Mouse (Mus musculus) limb, embryonic 14.5 days (tissue): ENCODE data around the gene Ikbkg. TPM values are rescaled to one million over a fixed set of nuclear protein-coding genes. Genes with fewer than 3 reads are reported as not detected.
A peak's percentile ranks its signal among the peaks of the same experiment; 100 is the strongest.

Experiments
- ATAC-seq: fragments of 200-750 bp; cut with Nextera tagmentation; 2 replicates; pipeline ENCODE4 v1.8.0; 2017; ENCODE audit warnings: low read depth, moderate number of reproducible peaks, moderate TSS enrichment; ENCODE audit not compliant: low FRiP score
- DNase-seq: peaks from one replicate; pipeline ENCODE4 v3.0.0-alpha.2; 2015; ENCODE audit warnings: low spot score
- H3K27ac ChIP-seq: fragments of 300-500 bp; sonication (generic); replicated peaks from 2 replicates; pipeline ENCODE4 v1.5.1; 2014; ENCODE audit warnings: low read depth, mild to moderate bottlenecking, low read length, moderate library complexity, mixed read lengths
- H3K27me3 ChIP-seq: fragments of 300-500 bp; sonication (generic); 2 replicates; pipeline ENCODE4 v1.6.1; 2014; ENCODE audit warnings: low read length, mixed read lengths; ENCODE audit not compliant: control insufficient read depth, insufficient read depth
- H3K36me3 ChIP-seq: fragments of 300-500 bp; sonication (generic); 2 replicates; pipeline ENCODE4 v1.6.1; 2014; ENCODE audit warnings: mild to moderate bottlenecking, low read length, moderate library complexity, mixed read lengths; ENCODE audit not compliant: control insufficient read depth, insufficient read depth
- H3K4me1 ChIP-seq: fragments of 300-500 bp; sonication (generic); 2 replicates; pipeline ENCODE4 v1.6.1; 2014; ENCODE audit warnings: antibody characterized with exemption, low read length, mixed read lengths; ENCODE audit not compliant: control insufficient read depth, insufficient read depth
- H3K4me2 ChIP-seq: fragments of 300-500 bp; sonication (generic); replicated peaks from 2 replicates; pipeline ENCODE4 v1.6.1; 2014; ENCODE audit warnings: low read depth, mild to moderate bottlenecking, low read length, moderate library complexity; ENCODE audit not compliant: severe bottlenecking
- H3K4me3 ChIP-seq: fragments of 300-500 bp; sonication (generic); replicated peaks from 2 replicates; pipeline ENCODE4 v1.5.1; 2014; ENCODE audit warnings: low read length
- H3K9ac ChIP-seq: fragments of 300-500 bp; sonication (generic); 2 replicates; pipeline ENCODE4 v1.6.1; 2014; ENCODE audit warnings: mild to moderate bottlenecking, low read depth, low read length, moderate library complexity; ENCODE audit not compliant: severe bottlenecking
- H3K9me3 ChIP-seq: fragments of 300-500 bp; sonication (generic); 2 replicates; pipeline ENCODE4 v1.6.1; 2016; ENCODE audit warnings: low read length; ENCODE audit not compliant: control insufficient read depth
- POLR2A ChIP-seq: fragments of 200-500 bp; IDR thresholded peaks from 2 replicates; pipeline ENCODE4 v1.8.0; 2012; ENCODE audit warnings: inconsistent platforms, mild to moderate bottlenecking, moderate library complexity, borderline replicate concordance; ENCODE audit not compliant: insufficient read depth, insufficient read length; ENCODE audit errors: extremely low read depth
- WGBS: fragments of 180-500 bp; shearing (Covaris S2); extraction: QIAGEN DNeasy Blood & Tissue Kit; methylation state at CpG from one replicate; pipeline ENCODE4 v1.1.7; 2014; 5-methylcytosine and 5-hydroxymethylcytosine counted together
- polyA plus RNA-seq, 2 experiments: library from polyadenylated mRNA; depleted of rRNA in 1 of 2; stranded (reverse) in 1 of 2; unstranded in 1 of 2; fragments of >200 nt; fragmentation: Nextera tagmentation in 1 of 2; extraction: Ambion mirVana in 1 of 2; gene quantifications; 2 replicates each; pipeline versions ENCODE4 v1.2.1 to v1.2.3; 2012 to 2014

Ikbkg gene
- polyA plus RNA-seq, 2 experiments = 17.4 to 23.9 TPM

- H3K36me3 ChIP-seq = peaks cover 13% of the 10 kb centered on the region
- no peaks in the 10 kb centered on the region for H3K9me3 ChIP-seq
- TF ChIP-seq POLR2A = no peak
- H3K4me3 ChIP-seq = peak overlapping the region; percentile 54
- DNase-seq (no peak), ATAC-seq (no peak)
- peak overlapping the region; percentile 71 for H3K9ac ChIP-seq
- H3K27me3 ChIP-seq = no peaks in the 10 kb centered on the region
- WGBS = 65% methylated on average over 10 of the region's 10 CpGs
- no peak overlapping the region for H3K27ac ChIP-seq
- H3K4me2 ChIP-seq = peak overlapping the region; percentile 58
- H3K4me1 ChIP-seq = no peaks in the 10 kb centered on the region
These were observed 25.6 kb upstream of the Ikbkg start for GRCm38 (mm10) chrX:74367512-74367911.

- Histone ChIP-seq H3K4me1 (no peaks in the 10 kb centered on the region), H3K27me3 (no peaks in the 10 kb centered on the region), H3K4me2 (peak overlapping the region; percentile 58), H3K9ac (peak overlapping the region; percentile 71), H3K4me3 (peak overlapping the region; percentile 54), H3K9me3 (no peaks in the 10 kb centered on the region), H3K27ac (peak overlapping the region; percentile 28), H3K36me3 (peaks cover 13% of the 10 kb centered on the region)
- no peak; the same call in 1 of the 2 replicates for TF ChIP-seq POLR2A
- 15% methylated on average over 31 of the region's 49 CpGs for WGBS
- DNase-seq (peak; percentile 49), ATAC-seq (peak; percentile 85)
These were observed 24.7 kb upstream of the Ikbkg start for GRCm38 (mm10) chrX:74368209-74368909.

- H3K9me3 ChIP-seq = no peaks in the 10 kb centered on the region
- peak within 1 kb of the TSS; percentile 52 for H3K9ac ChIP-seq
- H3K4me1 ChIP-seq = no peaks in the 10 kb centered on the region
- no peak within 1 kb of the TSS for H3K27ac ChIP-seq
- peak; percentile 93 for ATAC-seq
- H3K36me3 ChIP-seq = no peaks in the 10 kb centered on the region
- peak; percentile 84 for DNase-seq
- 22% methylated on average over 32 of the region's 32 CpGs for WGBS
- H3K27me3 ChIP-seq = no peaks in the 10 kb centered on the region
- peak within 1 kb of the TSS; percentile 43 for H3K4me3 ChIP-seq
- TF ChIP-seq POLR2A = peak; percentile 81; the same call in 1 of the 2 replicates
- peak within 1 kb of the TSS; percentile 59 for H3K4me2 ChIP-seq
These were observed 20.1 kb upstream of the Ikbkg start, which contains the start of the genes Ubl4a and Slc10a3 for GRCm38 (mm10) chrX:74372888-74373549. TSS of gene Ubl4a (minus strand) at chrX:74373218. TSS of gene Slc10a3 (minus strand) at chrX:74373349.

- Histone ChIP-seq H3K36me3 (peaks cover 4% of the 10 kb centered on the region; the same call in 1 of the 2 replicates), H3K4me1 (no peaks in the 10 kb centered on the region), H3K27ac (no peak overlapping the region), H3K9me3 (no peaks in the 10 kb centered on the region), H3K9ac (no peak overlapping the region), H3K27me3 (no peaks in the 10 kb centered on the region), H3K4me3 (no peak overlapping the region), H3K4me2 (no peak overlapping the region)
- no peak for TF ChIP-seq POLR2A
- WGBS = 68% methylated on average over 2 of the region's 2 CpGs
- no peak for DNase-seq
- ATAC-seq = no peak
These were observed 8.6 kb upstream of the Ikbkg start for GRCm38 (mm10) chrX:74384451-74384850.

GRCm38 (mm10) chrX:74388153-74388552 lies 4.9 kb upstream of the Ikbkg start:
- no peak overlapping the region for H3K27ac ChIP-seq
- H3K36me3 ChIP-seq = peaks cover 4% of the 10 kb centered on the region; the same call in 1 of the 2 replicates
- no peaks in the 10 kb centered on the region for H3K27me3 ChIP-seq
- H3K9me3 ChIP-seq = no peaks in the 10 kb centered on the region
- H3K4me1 ChIP-seq = no peaks in the 10 kb centered on the region; the same call in 1 of the 2 replicates
- no peak for TF ChIP-seq POLR2A
- no peak overlapping the region for H3K9ac ChIP-seq
- H3K4me2 ChIP-seq = no peak overlapping the region
- H3K4me3 ChIP-seq = no peak overlapping the region
- DNase-seq (no peak), ATAC-seq (no peak)
